Mouse (Mus musculus): ENCODE measurements around the gene Nup88. TPM values are rescaled to one million over a fixed set of nuclear protein-coding genes. Genes with fewer than 3 reads are reported as not detected.
A peak's percentile ranks its signal among the peaks of the same experiment; 100 is the strongest.
"Not testable (repeated sequence)": the region's sequence is repeated elsewhere in the genome, so short reads cannot be mapped to it uniquely, and the experiment has no call there.

Gene Nup88
- polyA plus RNA-seq, 1 experiment from 2014 or later, result 128 TPM

DNA sequence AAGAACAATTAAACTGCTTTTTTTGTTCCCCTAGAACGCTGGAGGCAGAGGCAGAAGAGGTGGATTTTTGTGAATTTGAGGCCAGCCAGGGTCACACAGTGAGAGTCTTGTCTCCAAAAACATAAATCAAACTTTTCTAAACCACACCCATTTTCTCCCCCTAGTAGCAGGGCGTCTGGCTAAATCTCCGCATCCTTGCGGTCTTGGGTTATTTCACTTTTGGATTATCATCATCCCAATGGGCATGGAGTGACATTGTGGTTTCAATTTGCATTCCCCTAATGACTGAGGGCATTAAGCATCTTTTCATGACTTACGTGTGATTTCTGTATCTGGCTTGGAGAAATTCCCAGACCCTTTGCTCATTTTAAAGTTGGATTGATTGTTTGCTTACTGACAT lies 38.3 kb downstream of the Nup88 start:
- TF ChIP-seq CTCF (IDR thresholded peaks at IDR 0.05), result no peak
- in situ Hi-C loops (cut with MboI; ENCODE audit: low pct_unique_long_range_greater_than_20kb), result no loop called here
- peak; percentile 51 for ATAC-seq
- H3K27me3 ChIP-seq, result no peaks in the 10 kb centered on the region
- POLR2A ChIA-PET, result interaction anchor here (0.5 kb wide), 1 partner anchor 18 kb away, joined by 3 read pairs; no protein-coding TSS in a partner anchor
- CTCF ChIA-PET, result no interaction called here
- DNase-seq (ENCODE audit: low read depth, low spot score), result peak; percentile 85

DNA sequence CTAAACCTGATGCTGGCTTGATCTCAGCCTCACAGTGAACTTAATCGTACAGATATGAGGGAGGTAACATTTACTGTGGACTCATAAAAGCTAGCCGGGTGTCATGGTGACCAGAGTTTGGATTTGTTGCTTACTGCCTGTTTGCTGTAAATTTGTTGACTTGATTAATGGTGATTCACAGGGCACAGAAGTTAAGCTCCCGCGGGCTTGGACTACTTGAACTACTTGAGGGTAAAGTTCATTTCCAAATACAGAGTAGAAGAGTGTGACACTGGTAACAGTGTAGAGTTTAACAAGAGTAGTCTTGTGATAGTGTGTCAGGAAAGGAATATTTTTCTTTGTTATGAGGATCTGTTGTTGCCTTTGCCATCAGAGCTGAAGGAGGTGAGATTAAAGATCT lies 50.2 kb downstream of the Nup88 start:
- DNase-seq (ENCODE audit: low read depth, low spot score) (no peak), ATAC-seq (no peak)
- ChIA-PET POLR2A (no interaction called here), CTCF (interaction anchor here (1.2 to 1.5 kb wide), 4 partner anchors 15 to 50 kb away, joined by 3 to 5 read pairs (median 4); no protein-coding TSS in a partner anchor)
- in situ Hi-C loops (cut with MboI; ENCODE audit: low pct_unique_long_range_greater_than_20kb), result no loop called here
- no peak for TF ChIP-seq CTCF (IDR thresholded peaks at IDR 0.05)
- no peaks in the 10 kb centered on the region for H3K27me3 ChIP-seq

DNA sequence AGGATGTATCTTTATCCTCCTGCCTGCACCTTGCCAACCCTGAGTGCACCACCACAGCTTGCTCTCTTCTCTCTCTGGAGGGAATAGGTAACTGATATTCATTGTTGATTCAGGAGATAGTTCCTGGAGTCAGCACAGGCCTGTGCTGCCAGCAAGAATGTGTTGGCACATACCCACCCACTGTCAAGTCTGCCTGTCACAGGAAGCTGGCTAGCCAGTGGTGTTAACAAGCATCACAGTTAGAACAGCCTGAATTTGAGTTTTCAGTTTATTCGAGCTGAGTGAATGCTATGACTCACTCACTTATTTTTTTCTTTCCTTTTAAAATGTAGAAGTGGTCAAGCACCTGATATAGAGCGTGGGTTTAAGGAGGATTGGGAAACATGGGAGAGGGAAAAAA lies 51.9 kb downstream of the Nup88 start:
- ChIA-PET CTCF (no interaction called here), POLR2A (no interaction called here)
- peak; percentile 7 for DNase-seq (ENCODE audit: low read depth, low spot score)
- TF ChIP-seq CTCF (IDR thresholded peaks at IDR 0.05), result no peak
- no peaks in the 10 kb centered on the region for H3K27me3 ChIP-seq
- in situ Hi-C loops (cut with MboI; ENCODE audit: low pct_unique_long_range_greater_than_20kb), result no loop called here
- ATAC-seq, result peak; percentile 26

DNA sequence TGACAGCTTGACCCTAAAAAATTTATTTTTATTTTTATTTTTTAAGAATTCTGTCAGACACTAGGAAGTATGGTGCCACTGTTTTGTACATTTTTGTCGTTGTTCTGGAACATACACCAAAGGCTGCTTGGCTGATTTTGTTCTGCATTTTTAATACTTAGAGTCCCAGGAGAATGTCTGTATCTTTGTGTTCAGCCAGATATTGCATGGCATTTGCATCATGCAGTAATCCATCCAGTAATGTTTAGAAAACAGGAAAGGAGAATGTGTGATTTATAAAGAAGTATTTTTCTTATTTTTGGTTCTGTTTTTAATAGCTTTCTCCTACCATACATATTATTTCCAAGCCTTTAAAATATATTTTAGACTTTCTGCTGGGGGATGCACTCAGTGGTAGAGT lies 57.9 kb downstream of the Nup88 start:
- no peak for DNase-seq (ENCODE audit: low read depth, low spot score)
- TF ChIP-seq CTCF (IDR thresholded peaks at IDR 0.05), result no peak
- POLR2A ChIA-PET, result no interaction called here
- CTCF ChIA-PET, result interaction anchor here (1.0 kb wide), 1 partner anchor 14 kb away, joined by 3 read pairs; no protein-coding TSS in a partner anchor
- in situ Hi-C loops (cut with MboI; ENCODE audit: low pct_unique_long_range_greater_than_20kb), result no loop called here
- ATAC-seq, result no peak
- H3K27me3 ChIP-seq, result no peaks in the 10 kb centered on the region

DNA sequence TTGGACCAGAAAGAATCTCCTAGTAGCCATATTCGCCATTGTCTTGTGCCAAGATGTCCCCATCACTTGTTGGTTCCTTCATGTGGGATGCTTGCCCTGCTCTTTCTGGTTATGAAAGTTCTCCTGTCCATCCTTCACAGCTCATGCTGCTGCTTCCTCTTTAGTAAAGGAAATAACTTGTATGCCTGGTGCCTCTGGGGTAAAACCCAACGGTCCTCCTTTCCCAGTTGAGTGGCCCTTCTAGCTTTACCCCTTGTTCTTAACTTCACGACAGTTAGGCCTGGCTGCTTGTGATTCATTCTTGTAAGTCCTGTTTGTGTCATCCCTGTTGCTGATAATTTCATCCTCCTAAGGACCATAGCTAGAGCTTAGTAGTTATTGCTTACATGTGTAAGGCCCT lies 58.5 kb downstream of the Nup88 start:
- in situ Hi-C loops (cut with MboI; ENCODE audit: low pct_unique_long_range_greater_than_20kb), result no loop called here
- POLR2A ChIA-PET, result no interaction called here
- ATAC-seq (no peak), DNase-seq (ENCODE audit: low read depth, low spot score) (no peak)
- CTCF ChIA-PET, result interaction anchor here (1.0 kb wide), 1 partner anchor 13 kb away, joined by 3 read pairs; no protein-coding TSS in a partner anchor
- no peaks in the 10 kb centered on the region for H3K27me3 ChIP-seq
- TF ChIP-seq CTCF (IDR thresholded peaks at IDR 0.05), result no peak

DNA sequence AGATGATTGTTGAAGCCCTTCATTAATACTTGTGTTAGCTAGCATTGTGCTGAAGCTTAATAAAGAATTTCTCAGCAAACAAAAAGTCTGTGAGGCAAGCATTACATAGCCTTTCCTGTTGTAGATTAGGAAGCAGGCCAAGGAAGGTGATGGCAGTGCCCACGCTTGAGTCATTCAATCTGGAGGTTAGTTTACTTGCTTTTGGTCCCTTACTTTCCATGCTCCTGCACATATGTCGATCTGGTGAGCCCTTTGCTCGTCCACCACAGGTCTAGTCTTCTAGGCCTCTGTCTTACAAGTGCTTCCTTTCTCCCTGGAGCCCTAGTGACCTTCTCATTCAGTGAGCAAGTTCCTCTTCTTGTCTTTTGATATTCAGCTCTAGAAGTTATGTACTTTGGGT lies 63.1 kb downstream of the Nup88 start:
- no peaks in the 10 kb centered on the region for H3K27me3 ChIP-seq
- no peak for TF ChIP-seq CTCF (IDR thresholded peaks at IDR 0.05)
- in situ Hi-C loops (cut with MboI; ENCODE audit: low pct_unique_long_range_greater_than_20kb), result no loop called here
- CTCF ChIA-PET, result interaction anchor here (1.5 kb wide), 1 partner anchor 14 kb away, joined by 5 read pairs; no protein-coding TSS in a partner anchor
- POLR2A ChIA-PET, result no interaction called here
- DNase-seq (ENCODE audit: low read depth, low spot score), result no peak
- no peak for ATAC-seq

DNA sequence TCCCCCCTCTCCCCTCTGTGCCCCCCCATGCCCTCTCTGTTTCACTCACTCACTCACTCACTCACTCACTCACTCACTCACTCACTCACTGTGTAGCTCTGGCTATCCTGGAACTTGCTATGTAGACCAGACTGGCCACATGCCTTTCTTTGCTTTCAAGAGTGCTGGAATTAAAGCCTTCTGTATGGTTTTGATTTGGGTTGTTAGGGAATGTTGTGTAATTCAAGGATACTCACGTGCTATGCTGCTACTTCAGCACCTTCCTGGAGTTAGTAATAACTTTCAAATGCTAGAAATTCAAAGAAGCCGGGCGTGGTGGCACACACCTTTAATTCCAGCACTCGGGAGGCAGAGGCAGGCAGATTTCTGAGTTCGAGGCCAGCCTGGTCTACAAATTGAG lies 71.6 kb downstream of the Nup88 start:
- POLR2A ChIA-PET; H3K27me3 ChIP-seq; DNase-seq (ENCODE audit: low read depth, low spot score); ATAC-seq; in situ Hi-C loops (cut with MboI; ENCODE audit: low pct_unique_long_range_greater_than_20kb): not testable (repeated sequence)
- CTCF ChIA-PET, result interaction anchor here (1.4 kb wide), 1 partner anchor 13 kb away, joined by 3 read pairs; no protein-coding TSS in a partner anchor

DNA sequence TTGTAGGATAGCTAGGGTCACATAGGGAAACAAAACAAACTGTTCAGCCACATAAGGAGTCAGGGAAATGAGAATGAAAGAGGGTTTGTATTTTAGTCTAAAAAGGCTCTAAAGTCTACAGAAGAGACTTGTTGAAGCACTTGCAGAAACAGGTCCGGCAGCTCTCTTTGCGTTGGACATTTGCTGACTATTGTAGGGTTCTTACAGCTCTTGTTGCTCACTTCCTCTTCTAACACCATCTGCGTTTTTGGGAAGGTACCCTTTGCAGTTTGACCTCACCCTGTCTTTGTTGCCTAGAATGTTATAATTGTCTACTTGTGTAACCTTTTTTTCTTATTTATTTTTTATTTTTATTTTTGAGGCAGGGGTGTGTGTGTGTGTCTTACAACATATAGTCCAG lies 72.1 kb downstream of the Nup88 start:
- no peak for ATAC-seq
- DNase-seq (ENCODE audit: low read depth, low spot score), result no peak
- ChIA-PET POLR2A (no interaction called here), CTCF (interaction anchor here (1.4 kb wide), 1 partner anchor 14 kb away, joined by 3 read pairs; no protein-coding TSS in a partner anchor)
- H3K27me3 ChIP-seq, result no peaks in the 10 kb centered on the region
- TF ChIP-seq CTCF (IDR thresholded peaks at IDR 0.05), result no peak
- in situ Hi-C loops (cut with MboI; ENCODE audit: low pct_unique_long_range_greater_than_20kb), result no loop called here

Other genes starting within 250 kb of the Nup88 start
- 7.9 TPM for gene Zfp3, start 205.8 kb downstream of the Nup88 start, polyA plus RNA-seq (2021)
- gene Scimp, start 157.4 kb downstream of the Nup88 start, polyA plus RNA-seq (2021), result 0.05 TPM
- gene Rabep1, start 125.2 kb downstream of the Nup88 start, polyA plus RNA-seq (2021), result 48.8 TPM
- 51.8 TPM for gene Rpain, start 240 bp upstream of the Nup88 start, polyA plus RNA-seq (2021)
- gene C1qbp, start 13.1 kb upstream of the Nup88 start, polyA plus RNA-seq (2021), result 248 TPM
- 20.9 TPM for gene Dhx33, start 34.5 kb upstream of the Nup88 start, polyA plus RNA-seq (2021)
- gene Mis12, start 49.6 kb upstream of the Nup88 start, polyA plus RNA-seq (2021), result 30.3 TPM
- gene Derl2, start 49.9 kb upstream of the Nup88 start, polyA plus RNA-seq (2021), result 35.1 TPM
- 0.41 TPM for gene 6330403K07Rik, start 63.5 kb upstream of the Nup88 start, polyA plus RNA-seq (2021)
- gene Nlrp1a, start 174.7 kb upstream of the Nup88 start, polyA plus RNA-seq (2021), result not detected